Mouse (Mus musculus) gonadal fat pad, adult 2 months (tissue): ENCODE results near the gene Fbxo34. TPM values are rescaled to one million over a fixed set of nuclear protein-coding genes. Genes with fewer than 3 reads are reported as not detected.
"Not testable (repeated sequence)": the region's sequence is repeated elsewhere in the genome, so short reads cannot be mapped to it uniquely, and the experiment has no call there.

Source experiments
- DNase-seq: peaks from one replicate; pipeline ENCODE4 v3.0.0-alpha.2; 2012; ENCODE audit warnings: low read depth
- polyA plus RNA-seq: library from polyadenylated mRNA; depleted of rRNA; stranded (reverse); fragments of >200 nt; gene quantifications from 2 replicates; pipeline ENCODE4 v1.2.3, GENCODE M21; 2012

Fbxo34 gene
- polyA plus RNA-seq, 1 experiment: 12.1 TPM

DNA sequence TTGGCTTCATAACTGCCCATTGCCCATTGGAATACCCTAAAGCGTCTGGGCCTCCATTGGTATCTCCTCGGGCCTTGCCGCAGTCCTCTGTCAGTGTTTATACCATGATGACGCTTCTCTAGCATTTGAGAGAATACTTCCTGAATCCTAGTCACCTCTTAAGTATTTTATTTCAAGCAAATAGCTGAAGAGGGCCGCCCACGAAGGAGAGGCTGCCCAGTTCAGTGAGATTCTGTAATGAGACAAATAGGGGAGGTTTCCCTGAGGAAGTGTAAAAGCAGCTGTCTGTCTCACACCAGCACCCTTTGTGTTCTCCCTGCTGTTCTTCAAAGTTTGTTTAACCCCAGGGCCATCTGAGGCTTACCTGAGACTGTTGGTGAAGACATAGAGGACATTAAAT lies 66.5 kb downstream of the Fbxo34 start:
- DNase-seq: no peak

DNA sequence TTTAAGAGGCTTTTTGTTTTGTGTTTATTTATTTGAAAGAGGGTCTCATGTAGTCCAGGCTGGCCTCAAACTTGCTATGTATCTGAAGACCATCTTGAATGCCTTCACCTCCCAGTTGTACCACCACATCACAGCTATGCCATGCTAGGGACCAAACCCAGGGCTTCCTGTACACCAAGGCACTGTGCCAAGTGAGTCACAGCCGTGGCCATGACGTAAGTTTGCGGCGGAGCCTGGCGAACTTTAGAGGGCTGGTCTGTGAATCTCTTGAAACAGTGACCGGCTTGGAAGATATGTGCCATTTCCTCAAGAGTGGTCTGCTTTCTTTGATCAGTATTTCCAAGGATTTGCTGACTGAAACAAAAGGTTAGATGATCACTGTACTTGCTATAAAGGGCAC lies 68.4 kb downstream of the Fbxo34 start:
- DNase-seq: no peak

DNA sequence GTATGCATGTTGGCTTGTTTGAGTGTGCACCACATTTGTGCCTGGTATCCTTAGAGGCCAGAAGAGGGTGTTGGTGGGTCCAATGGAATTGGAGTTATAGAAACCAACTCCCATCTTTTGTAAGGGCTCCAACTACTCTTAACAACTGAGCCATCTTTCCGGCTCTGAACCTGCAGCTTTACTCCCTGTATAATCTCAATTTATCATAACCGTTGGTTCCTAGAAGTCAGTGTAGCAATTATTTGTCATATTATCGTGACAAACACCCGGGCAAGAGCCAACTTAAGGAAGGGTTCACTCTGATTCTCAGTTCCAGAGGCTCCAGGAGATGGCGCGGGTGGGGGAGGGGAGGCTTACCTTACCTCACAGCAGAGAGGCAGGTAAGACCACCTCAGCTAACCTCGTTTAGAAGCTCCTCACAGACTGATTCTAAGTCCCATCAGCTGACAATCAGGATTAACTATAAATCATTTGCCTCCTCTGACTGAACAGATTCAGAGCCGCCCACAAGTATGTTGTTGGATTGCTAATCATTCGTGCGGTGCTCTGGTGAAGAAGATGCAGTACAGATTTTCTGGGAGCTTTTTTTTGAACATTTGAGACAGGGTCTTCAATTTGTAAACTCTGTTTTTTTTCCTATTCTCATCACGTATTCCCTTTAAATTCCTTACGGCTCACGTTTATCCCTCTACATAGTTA lies 70.7 kb downstream of the Fbxo34 start:
- no peak for DNase-seq

DNA sequence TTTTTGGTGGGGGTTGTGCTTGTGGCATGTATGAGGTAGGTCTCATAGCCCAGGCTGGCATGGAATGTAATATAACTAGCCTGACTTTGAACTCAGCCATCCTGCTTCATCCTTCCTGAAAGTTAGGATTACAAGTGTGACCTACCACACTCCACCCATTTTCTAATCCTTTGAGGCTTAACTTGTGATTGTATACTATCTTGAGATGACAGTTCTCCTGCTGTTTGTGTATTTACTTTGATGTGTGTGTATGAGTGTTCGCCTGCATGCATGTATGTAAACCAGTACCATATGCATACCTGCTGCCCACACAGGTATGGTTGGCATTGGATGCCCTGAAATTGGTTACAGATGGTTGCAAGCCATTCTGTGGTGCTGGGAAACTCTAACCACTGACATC lies 71.4 kb downstream of the Fbxo34 start:
- DNase-seq: no peak

DNA sequence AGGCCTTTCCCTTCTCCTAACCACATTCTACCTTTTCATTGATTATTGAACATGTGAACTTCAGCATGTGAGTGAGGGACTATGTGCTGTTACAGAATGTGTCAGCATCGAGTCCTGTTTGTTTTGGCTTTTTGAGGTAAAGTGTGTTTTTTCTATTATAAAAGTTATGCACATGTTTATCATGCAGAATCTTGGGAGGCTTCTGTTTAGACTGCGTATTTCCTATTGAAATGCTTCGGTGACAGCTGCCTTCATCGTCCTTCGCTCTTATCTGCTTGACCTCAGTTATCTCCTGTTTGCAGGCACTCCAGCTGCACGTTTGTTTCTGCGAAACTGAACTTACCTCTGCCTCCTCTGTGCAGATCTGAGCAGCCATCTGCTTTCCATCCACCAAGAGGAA lies 72.1 kb downstream of the Fbxo34 start:
- no peak for DNase-seq

DNA sequence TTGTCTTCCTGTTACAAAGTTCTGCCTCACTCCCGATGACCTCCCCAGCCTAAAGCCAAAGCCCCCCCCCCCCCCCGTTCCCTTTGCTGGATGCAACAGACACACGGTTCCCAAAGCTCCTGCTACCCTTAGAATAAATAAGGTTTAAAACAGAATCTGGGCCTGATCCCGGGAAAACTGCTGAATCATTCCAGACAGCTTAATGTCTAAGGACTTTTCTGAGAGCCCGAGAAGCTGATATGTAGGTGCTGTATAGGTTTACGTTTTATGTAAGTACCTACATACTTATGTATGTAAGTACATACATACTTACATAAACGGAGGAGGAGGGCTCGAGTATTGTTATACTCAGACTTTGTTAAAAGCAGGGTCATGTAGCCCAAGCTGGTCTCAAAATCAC lies 75.2 kb downstream of the Fbxo34 start:
- no peak for DNase-seq

DNA sequence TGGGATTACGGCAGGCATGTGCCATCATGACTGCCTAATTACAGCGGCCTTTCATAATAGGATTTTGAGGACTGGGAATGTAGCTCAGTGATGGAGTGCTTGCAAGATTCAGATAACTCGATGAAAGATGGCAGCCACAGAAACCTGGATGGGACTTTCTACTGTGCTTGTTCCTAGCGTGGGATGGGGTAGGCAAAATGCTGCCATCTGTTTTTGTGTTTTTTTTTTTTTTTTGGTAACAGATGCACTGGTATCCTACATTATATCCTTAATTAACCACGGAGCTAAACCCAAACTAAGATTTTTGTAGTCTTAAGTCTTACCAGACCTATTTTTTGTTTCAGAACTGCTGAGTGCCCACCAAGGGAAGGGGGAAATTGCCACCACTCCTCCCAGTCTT lies 75.6 kb downstream of the Fbxo34 start:
- DNase-seq: no peak

DNA sequence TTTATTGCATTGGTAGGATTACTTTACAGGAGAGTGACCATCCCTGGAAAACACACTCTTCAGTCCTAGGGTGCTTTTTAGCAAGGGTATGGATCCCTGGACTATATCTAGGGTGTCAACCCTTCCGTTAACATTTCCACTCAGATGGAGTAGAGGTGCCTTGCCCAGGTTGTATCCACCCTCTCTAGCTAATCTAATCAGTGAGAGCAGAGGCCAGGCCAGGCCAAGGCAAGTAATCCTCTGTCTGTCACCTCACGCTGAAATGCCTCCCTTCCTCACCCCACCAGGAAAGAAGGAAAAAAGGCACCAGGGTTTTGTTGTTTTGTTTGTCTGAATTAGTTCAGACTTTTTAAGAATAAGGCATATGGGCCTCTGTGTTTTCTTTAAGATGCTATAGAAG lies 77.6 kb downstream of the Fbxo34 start:
- no peak for DNase-seq

DNA sequence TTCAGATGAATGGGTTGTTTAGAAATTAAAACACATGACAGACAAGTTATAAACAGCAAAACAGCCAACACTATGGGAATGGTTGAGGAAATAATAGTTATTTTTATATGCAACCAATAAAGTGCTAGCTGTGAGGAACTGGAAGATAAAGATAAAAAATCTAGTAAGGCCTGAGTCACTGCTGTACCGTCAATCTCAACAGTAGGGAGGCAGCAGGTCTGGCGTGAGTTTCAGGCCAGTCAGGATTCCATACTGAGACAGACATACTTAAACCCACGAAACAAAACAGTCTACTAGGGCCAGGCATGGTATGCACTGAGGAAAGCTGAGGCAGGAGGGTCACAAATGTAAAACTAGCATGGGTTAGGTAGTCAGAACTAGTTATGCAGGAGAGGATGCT lies 78.1 kb downstream of the Fbxo34 start:
- DNase-seq: no peak

DNA sequence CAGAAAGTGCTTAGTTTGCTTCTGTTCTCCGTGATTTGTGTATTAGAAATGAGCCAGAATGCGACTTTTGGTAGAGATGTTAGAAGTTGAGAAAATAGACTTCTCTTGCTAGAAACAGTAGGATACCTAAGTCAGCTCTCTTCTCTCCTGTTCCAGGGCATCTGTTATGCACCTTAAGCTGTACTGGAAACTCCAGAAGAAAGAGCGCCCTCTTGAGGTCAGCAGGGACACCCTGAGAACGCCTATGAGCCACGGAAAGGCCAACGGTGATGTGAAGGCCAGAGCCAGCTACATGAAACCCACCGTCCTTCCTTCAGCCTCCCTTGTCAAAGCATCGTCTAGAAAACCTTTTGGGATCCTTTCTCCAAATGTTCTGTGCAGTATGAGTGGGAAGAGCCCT lies 78.8 kb downstream of the Fbxo34 start:
- no peak for DNase-seq

DNA sequence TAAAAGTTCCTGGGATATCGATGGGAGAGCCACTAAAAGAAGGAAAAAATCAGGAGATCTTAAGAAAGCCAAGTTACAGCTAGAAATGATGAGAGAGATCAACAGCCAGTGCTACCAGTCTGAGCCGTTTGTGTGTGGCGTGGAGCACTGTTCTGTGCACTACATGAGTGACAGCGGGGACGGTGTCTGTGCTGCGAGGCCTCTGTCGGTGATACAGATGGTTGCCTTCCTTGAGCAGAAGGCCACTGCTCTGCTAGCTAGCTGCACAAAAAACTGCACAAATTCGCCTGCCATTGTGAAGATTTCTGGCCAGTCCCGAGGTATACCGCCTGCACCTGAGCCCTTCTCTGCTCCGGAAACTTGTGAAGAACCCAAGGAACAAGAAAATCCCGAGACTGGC lies 79.4 kb downstream of the Fbxo34 start:
- not testable (repeated sequence) for DNase-seq

DNA sequence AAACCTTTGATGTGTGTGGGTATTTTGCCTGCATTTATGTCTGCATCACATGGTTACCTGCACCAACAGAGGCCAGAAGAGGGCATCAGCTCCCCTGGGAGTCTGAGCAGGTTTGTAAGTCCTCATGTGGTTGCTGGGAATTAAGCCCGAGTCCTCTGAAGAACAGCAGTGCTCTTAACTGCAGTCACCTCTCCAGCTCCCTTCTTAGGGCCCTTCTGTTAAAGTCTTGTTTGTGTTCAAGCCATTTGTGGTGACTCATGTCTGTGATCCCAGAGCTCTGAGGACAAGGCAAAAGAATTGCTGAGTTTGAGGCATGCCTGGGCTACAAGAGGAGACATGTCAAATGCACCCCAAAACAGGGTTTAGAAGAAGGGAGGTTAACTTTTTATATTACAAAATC lies 82.3 kb downstream of the Fbxo34 start:
- DNase-seq: no peak

DNA sequence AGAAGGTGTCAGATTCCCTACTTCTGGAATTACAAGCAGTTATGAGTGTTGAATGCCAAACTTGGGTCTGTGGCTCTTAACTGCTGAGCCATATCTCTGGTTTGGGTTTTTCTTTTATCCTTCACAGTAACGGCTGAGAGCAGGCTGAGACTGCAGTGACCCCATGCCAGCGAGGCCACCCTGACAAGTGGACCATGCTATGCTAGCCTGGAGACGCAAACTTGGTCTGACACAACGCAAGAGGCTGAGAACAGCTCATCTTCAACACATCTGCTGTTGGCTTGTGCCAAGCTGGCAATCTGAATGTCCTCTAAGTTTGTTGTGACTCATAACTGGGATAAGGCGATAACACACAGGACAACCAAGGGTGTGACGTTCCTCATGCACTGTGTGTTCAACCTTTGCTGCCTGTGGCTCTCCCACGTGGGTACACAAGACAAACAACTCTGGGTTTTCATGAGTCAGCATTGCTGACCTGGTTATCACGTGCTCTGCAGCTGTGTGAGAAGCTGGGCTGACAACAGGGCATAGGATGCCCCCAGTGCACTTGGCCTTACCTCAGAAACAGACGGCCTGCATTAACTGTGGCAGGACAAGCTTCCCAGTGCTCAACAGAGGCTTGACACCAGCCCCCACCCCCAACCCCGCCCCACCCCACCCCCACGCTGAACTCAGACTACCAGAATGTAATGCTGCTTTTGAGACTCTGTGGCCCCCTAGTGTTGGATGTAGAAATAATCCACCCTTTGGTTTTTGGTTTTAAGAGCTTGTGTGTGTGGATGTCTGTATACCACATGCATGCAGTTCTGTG lies 83.3 kb downstream of the Fbxo34 start:
- DNase-seq: no peak

DNA sequence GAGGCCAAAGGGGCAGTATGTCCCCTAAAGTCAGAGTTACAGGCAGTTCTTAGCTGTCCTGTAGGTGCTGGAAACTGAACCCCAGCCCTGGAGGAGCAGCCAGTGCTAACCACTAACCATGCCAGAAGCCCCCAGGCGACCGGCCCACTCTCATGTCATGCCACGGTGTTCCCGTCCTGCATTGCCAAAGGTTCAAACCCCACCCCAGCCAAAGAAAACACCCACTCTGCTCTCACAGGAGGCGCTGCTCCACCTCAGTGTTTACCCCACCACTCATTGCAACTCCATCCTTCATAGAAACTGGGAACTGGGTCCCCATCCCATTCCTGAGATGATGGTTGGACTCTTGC lies 83.9 kb downstream of the Fbxo34 start:
- DNase-seq: no peak

DNA sequence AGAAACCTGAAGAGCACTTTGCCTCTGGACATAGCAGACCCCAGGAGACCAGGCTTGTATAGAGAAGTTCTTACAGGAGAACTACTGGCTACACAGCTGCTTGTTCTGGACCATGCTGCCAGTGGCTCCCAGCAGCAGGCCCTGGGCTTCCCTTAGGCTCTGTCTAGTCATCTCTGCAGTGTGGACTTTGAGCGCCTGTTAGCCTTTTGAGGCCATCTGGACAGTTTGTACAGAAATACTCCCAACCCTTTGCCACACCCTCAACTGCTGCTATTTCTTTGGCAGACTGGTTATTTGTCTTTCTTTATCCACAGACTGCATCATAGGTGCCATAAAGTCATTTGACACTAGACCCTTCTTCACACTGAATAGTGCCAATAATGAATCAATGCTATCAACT lies 84.9 kb downstream of the Fbxo34 start:
- no peak for DNase-seq

DNA sequence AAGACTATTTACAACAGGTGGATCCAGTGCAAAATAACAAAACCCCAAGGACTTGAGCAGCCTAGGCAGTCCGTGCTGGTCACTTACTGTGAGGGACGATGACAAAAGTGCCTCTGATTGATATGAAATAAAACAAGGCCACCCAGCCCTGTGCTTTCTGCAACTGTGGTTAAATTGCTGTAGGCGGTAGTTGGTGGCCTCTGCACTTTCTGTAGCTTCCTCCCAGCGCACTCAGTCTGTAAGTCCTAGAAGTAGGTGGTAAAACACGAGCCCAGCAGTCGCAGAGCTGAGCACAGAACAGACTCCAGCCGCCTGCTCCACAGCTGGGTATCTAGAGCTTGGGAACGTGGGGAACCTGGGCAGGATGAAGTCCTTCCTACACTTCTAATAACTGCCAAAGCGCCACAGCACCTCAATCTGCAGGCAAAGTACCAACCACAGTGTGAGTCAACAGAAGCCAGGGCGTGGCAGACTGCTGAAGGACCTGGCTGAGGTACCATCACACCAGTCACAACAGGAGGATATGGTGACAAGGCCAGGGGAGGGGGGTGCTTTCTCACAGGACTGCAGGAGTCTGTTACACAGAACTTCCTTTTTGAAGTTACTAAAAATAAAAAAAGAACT lies 91.2 kb downstream of the Fbxo34 start:
- no peak for DNase-seq

DNA sequence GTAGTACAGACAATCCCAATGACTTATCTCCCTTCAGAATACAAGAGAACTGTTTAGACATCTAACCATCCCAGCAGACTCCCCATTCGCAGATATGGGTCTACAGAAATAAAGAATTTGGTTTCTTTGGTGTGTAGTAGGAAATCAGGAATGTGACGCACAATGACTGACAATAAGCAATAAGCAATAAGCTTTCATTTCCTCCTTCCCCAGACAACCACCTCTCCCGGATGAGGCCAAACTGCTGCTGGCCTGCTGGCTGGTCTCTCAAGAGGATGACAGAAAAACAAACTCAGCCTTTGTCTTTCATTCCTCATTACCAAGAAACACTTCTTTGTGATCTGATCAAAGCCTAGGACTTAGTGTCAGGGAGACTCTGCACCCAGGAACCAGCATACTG lies 92.1 kb downstream of the Fbxo34 start:
- DNase-seq: no peak

DNA sequence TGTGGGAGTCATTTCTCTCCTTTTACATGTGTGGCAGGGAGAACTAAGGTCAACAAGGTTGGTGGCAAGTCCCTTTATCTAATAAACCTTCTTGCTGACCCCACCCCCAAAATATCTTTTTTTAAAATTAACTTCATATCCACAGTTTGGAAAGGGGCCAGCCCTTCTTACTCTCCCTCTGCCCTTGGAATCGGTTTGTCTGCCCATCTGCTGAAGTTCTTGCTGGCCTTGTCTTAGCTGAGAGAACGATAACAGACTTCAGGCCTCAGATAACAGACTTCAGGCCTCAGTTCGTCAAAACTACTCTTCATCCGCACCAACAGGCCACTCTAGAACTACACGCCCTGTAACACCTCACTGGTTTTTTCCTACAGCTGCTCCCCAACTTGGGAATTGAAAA lies 94.1 kb downstream of the Fbxo34 start:
- DNase-seq: no peak

DNA sequence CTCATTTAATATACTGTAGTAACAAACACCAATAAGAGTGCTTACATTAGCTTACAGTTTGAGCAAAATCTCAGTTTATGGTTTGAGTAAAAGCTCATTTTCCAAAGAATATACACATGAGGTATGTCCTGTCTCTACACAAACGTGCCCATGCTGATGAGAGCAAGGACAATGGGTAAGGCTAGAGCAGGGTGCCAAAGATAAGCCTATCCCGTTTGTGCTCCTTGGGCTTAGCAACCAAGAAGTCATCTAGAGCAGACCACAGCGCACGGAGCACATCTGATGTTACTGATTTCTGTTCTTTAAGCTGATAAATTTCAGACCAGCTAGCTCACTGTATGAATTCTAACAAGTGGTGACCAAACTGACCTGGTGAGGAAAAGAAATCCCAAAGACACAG lies 94.7 kb downstream of the Fbxo34 start:
- no peak for DNase-seq

DNA sequence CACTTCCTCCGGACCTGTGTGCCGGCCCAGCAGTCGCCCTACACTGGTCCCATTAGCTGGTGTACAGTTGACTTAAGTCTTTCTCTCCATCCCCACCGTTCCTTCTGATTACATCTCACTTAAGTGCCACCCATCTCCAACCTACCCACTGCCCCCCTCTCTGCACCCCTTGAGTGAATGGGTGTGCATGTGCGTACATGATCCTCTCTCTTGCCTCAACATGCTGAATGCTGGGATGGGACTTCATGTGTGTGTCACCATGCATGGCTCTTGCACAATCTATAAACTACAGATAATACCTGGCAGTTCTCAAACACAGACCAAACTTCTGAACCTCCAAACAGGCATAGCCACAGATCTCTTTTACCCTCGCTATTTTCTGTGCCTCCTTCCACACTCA lies 101.4 kb downstream of the Fbxo34 start:
- DNase-seq: no peak

DNA sequence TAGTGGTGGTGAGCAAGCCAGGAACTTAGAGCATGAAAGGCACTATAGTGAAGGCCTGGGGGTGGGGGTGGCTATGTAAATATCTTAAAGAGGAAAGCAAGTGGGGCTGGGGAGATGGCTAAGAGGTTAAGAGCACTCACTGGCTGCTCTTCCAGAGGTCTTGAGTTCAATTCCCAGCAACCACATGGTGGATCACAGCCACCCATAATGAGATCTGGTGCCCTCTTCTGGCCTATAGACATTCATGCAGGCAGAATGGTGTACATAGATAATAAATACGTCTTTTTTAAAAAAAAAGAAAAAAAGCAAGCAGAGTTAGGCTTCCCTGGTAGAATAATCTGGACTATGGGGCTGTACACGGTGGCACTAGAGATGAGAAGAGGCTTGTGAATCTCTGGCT lies 103.2 kb downstream of the Fbxo34 start:
- DNase-seq: no peak

DNA sequence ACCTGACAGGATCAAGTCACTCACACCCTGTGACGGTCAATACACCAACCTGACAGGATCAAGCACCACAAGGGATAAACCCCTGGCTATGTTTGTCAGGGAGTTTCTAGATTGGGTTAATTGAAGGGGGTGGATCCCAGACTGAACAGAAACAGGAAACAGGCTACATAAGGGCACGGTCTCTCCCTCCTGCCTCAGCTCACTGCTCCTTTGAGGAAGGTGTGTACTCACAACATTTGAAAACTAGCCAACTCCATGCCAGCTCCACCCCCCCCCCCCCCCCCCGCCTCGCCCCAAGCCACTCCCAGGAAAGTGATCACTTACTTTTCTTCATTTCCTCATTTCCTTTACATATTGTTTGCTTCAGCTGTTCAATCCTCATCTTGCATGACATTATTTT lies 104.0 kb downstream of the Fbxo34 start:
- DNase-seq: no peak

DNA sequence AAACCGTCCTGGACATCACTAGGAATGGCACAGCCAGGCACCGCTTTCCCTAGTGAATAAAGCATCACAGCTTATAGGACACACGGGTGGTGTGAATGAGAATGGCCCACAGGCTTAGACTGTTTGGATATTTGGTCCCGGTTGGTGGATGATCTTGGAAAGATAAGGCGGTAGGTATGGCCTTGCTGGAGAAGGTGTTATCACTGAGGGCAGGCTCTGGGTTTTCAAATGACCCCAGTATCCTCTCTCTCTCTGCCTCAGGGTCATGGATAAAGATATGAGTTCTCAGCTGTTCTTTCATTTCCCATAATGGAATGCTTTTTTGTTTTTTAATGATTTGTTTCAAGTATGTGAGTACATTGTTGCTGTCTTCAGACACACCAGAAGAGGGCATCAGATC lies 105.0 kb downstream of the Fbxo34 start:
- DNase-seq: no peak
